Mouse (Mus musculus): ENCODE results near the gene Ldb3. TPM values are rescaled to one million over a fixed set of nuclear protein-coding genes. Genes with fewer than 3 reads are reported as not detected.

Ldb3 gene
- under 1 TPM; 0.35 to 0.98 (median 0.69) TPM for total RNA-seq (2022)

GRCm38 (mm10) chr14:34588498-34588897 lies at the start of gene Ldb3:
Ldb3 (minus strand) TSS chr14:34588682.
- peak; percentile 24 for DNase-seq

GRCm38 (mm10) chr14:34635721-34636120 lies 47.2 kb upstream of the Ldb3 start:
- DNase-seq, result no peak

- no peak for DNase-seq
Measured at GRCm38 (mm10) chr14:34635192-34635591, 46.7 kb upstream of the Ldb3 start.

DNA sequence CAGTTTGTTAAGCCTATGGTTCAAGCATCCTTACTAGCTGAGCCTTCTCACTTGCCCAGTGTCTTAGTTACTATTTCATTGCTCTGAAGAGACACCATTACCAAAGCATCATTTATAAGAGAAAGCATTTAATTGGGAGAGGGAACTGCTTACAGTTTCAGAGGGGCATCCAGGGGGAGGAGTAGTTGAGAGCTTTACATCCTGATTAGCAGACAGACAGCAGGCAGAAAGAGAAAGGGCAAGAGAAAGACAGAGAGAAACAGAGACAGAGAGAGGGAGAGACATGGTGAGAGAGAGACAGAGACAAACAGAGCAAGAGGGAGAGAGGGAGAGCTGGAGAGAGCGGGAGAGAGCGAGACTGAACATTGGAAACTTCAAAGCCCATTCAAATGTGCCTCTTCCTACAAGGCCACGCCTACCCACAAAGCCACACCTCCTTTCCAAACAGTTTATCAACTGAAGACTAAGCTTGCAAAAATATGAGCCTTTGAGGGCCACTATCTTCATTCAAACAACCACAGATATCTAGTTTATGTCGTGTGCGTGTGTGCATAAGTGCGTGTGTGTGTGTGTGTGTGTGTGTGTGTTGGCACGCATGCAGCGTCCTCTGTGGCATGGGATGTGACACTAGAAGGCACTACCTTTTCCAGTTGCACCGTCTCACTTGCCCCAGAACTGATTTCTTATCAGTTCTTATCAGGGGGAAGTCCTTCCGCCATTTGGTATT lies 44.4 kb upstream of the Ldb3 start:
- DNase-seq, result no peak

GRCm38 (mm10) chr14:34626824-34627223 lies 38.3 kb upstream of the Ldb3 start:
- DNase-seq, result no peak

DNA sequence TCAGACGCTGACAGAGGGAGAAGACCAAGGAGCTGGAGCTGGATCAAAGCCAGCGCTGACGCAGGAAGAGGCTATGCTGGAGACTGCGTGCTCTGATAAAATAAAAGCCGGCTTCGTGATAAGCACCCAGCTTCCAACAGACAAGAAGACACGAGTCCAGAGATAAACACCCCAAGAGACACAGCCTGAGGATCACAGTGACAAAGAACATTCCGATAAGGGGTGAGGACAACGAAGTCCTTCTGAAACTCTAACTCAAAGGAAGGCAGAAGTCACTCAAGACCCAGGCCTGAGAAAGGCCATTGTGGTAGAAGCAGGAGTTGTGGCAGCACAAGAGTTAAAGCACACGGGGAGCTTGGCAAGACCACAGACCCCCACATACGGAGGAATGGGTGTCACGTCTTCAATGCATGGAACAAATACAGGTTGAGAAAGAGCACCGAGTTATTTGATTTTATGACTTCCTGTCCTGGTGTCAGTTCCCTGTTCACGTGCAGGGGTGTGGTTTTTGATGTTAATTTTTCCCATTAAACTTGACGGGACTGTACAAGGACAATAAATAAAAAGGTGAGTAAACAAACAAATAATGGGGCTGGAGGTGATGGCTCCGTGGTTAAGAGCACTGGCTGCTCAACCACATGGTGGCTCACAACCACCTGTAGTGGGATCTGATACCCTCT lies 35.2 kb upstream of the Ldb3 start:
- DNase-seq, result no peak

GRCm38 (mm10) chr14:34623074-34623473 lies 34.6 kb upstream of the Ldb3 start:
- no peak for DNase-seq

DNA sequence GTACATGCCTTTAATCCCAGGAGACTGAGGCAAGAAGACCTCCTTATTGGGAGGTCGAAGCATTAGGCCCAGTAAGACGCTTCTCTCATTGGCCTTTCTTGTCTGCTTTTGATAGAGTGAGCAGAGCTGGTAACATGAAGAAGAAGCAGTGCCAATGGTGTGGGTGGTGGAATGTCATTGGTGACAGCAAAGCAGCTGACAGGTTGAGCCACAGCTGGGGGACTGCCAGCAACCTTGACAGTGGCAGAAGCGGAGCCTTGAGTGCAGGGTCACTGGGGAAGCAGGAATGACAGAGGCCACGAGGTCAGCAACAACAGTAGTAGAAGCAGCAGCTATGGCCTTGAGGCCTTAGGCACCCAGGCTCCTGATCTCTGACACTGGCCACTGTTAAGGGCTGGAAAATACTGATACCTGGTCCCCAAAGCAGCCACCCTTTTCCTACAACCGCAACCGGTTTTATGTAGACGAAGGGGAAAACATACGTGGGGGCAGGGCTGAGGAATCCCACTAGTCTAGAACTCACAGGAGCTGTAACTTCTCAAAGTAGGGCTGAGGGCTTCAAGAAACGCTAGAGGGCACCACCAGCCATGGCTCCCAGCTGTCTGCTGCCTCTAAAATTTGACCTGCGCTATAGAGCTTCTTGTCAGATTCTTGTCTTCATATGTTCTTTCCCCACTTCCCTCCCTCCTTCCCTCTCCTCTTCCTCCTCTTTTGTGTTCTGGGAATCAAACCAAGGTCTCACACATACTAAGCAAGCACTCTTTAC lies 32.3 kb upstream of the Ldb3 start:
- DNase-seq, result peak; percentile 90

- DNase-seq, result peak; percentile 63
Measured at GRCm38 (mm10) chr14:34618808-34619207, 30.3 kb upstream of the Ldb3 start.

DNA sequence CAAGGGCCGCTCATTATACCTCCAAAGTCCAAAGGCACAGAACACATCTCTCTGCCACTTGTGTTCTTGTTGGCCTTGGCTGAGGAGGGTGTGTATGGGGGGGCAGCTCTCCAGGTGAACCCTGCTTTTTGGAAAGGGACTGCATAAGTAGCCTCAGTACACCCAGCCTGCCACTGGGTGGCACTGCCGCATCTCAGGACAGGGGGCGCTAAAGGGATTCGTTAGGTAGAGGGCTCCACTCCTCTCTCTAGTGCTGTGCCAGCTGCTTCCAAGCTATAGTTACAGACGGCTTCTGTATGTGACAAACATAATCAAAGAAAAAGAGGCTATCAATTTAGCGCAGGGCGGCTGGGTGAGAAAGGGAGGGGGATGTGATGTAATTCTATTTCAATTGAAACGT lies 28.3 kb upstream of the Ldb3 start:
- DNase-seq, result peak; percentile 77

DNA sequence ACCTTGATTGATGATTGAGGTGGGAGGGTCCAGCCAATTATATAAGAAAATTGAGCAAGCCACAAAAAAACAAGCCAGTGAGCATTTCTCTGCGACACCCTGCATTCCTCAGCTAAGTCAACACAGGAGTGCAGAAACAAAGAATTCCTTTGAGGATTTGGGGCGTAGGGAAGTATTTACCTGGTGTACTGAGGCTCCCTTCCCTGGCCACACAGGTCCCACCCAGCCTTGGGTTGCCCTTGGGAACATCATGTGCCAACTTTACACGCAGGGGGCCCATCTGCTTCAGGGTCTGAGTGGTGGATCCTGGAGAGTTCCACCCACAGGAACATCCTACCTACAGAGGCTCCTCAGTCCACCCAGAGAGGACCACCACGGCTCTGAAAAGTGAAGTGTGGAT lies 27.1 kb upstream of the Ldb3 start:
- no peak for DNase-seq

DNA sequence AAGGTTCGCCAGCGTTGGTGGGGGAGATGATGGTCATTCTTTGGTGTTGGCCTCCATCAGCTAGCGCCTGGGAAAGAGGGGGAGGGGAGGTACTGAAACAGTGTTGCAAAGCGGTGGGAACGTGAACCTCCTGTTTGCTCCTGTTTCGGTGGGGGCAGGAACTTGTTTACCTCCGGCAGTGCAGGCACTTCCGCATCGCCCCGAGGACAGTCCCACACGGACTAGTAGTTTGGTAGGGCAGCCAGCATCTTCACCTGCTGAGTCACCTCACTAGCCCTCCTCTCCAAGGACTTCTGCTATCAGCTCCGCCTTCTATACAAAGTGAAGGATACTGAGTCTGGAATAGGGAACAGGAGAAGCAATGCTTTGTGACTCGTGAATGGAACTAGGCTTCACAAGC lies 26.6 kb upstream of the Ldb3 start:
- DNase-seq, result no peak

GRCm38 (mm10) chr14:34614551-34614950 lies 26.1 kb upstream of the Ldb3 start:
- DNase-seq, result no peak

DNA sequence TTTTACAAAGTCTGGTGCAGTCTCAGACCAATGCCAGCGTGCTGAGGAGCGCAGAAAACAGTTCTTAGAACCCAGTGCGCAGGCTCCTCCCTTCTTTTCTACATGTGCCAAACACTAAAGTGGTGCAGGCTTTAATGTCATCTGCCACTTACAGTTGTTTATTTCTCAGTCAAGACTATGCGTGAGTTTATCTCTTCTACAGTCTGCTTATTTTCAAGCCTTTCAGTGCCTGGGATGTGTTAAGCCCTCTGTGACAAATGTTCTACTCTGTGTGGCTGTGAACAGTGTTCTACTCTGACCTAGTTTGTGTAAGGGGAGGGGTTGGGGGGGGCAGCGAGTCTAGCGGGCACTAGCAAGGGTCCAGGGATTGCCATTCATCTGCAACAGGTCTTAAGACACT lies 25.0 kb upstream of the Ldb3 start:
- no peak for DNase-seq

GRCm38 (mm10) chr14:34612222-34612621 lies 23.7 kb upstream of the Ldb3 start:
- no peak for DNase-seq

GRCm38 (mm10) chr14:34611591-34611990 lies 23.1 kb upstream of the Ldb3 start:
- DNase-seq, result no peak

- DNase-seq, result no peak
Measured at GRCm38 (mm10) chr14:34601910-34602309, 13.4 kb upstream of the Ldb3 start.

DNA sequence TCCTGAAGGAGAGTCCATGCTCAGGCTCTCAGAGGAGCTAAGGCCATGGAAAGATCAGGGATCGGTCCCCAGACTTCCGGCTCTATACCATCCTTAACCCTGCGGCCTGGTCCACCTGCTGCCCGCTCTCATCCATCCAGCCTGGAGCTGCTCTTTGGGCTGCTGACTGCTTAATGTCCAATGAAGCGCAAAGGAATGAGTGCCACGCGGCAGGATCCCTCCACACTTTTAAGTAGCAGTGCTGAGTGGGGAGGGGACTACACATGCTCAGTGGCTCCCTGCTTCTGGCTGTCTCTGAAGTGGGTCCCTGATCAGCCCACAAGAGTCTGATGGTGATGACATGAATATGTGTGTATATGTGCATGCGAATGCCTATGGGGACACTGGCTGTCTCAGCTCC lies 11.5 kb upstream of the Ldb3 start, which contains the start of gene Opn4:
TSS of gene Opn4 (minus strand) at position 202 of the 400 bp plus-strand sequence.
- no peak for DNase-seq

DNA sequence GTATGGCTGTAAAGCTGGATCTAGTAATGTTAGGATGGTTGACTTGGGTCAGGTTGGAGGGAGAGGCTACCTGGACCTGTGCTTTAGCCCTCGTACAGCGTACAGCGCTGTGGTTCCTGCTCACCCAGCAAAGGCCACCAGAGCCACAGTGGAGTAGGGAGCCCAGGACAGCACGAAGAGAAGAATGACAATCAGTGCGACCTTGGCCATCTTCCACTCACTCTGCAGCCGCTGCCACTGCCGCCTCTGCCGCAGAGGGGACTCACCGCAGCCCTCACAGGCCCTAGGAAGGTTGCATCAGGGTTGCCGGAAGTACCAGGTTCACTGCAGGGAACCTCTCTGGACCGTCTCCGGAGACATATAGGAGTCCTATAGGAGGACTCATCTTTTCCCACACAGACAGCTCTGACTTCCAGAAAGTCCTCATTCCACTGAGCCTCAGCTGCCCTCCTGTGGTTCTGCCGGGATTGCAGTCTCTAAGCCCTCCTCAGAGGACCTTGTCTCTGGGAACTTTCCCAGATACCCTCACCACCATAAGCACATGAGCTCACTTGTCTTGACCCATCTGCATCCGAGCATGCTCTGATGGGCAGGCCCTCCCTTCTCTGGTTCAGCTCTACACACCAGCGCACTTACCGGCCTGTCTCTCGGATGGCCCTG lies 7.2 kb upstream of the Ldb3 start:
- DNase-seq, result no peak

DNA sequence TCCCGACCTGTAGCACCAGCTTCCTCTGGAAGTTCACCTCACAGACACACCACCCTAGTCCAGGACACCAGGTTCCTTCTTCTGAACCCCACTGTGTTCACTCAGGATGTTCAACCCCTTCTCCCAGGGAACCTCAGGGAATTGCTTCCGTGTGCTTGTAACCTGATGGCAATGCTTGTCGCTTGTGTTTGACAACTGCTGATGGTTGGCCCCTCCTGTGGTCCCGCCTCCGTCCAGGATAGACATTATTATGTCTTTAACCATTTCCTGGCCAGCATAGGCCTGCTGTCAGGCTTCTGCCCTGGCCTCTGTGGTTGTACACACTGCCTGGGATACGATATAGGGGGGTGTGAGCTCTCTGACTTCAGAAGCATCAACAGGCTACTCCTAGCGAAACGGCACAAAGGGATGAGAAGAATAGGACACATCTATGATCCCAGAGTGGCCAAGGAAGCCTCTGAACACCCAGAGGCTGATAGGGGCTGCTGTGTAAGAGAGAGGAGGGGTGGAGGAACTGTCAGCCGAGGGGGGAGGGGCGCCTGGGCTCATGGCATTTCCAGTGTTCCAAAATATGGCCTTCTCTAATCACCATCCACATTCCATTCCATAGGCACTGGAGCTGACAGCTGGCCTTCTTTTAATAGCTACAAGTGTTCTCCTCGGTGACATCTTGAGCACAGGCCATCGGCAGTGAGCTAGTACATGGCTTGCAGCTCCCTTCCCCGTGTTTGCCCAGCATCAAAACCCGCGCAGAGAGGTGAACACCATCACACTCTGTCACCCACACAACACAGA lies 3.5 kb upstream of the Ldb3 start:
- no peak for DNase-seq

GRCm38 (mm10) chr14:34590743-34591675 lies 2.5 kb upstream of the Ldb3 start:
- DNase-seq, result no peak

Data from adrenal gland, adult 8-10 months (tissue).